ENCODE assay signal across 8 mouse cellular contexts in genomic region chr10:127641861-127642771, GRCm38 (mm10). TPM values are rescaled to one million over a fixed set of nuclear protein-coding genes. Genes with fewer than 3 reads are reported as not detected.
DNase-seq lines count a peak whose midpoint lies in the region; ATAC-seq and TF ChIP-seq lines count a peak whose summit lies in the region.

No protein-coding gene starts in this region.

- H3K27ac ChIP-seq in ES-E14 (ENCODE audit: insufficient read depth, low read depth, low read length, poor library complexity, severe bottlenecking), result no peak overlapping the region
- H3K27ac ChIP-seq in forebrain, embryonic 14.5 days (ENCODE audit: low read depth, low read length), result no peak overlapping the region
- peak overlapping the region; percentile 97 for H3K27ac ChIP-seq in lung, postnatal 0 days (ENCODE audit: low read length)

- H3K27me3 ChIP-seq in forebrain, embryonic 14.5 days (replicated peaks; ENCODE audit: control insufficient read depth, insufficient read depth, low read length), result peaks cover 23% of the 10 kb centered on the region
- H3K27me3 ChIP-seq in lung, postnatal 0 days (replicated peaks; ENCODE audit: insufficient read depth, low read length), result no peaks in the 10 kb centered on the region

- no peaks in the 10 kb centered on the region for H3K9me3 ChIP-seq in ES-E14 (ENCODE audit: control insufficient read depth, insufficient read depth, low read depth, low read length)
- no peaks in the 10 kb centered on the region for H3K9me3 ChIP-seq in forebrain, embryonic 14.5 days (replicated peaks; ENCODE audit: control insufficient read depth, low read length)
- H3K9me3 ChIP-seq in lung, postnatal 0 days (ENCODE audit: low read length), result no peaks in the 10 kb centered on the region

- 8% methylated on average over 19 of the region's 19 CpGs for WGBS in forebrain, embryonic 14.5 days
- WGBS in lung, postnatal 0 days, result 4% methylated on average over 19 of the region's 19 CpGs

- peak overlapping the region; percentile 42 for H3K4me2 ChIP-seq in forebrain, embryonic 14.5 days (ENCODE audit: low read length)
- peak overlapping the region; percentile 79 for H3K4me2 ChIP-seq in lung, postnatal 0 days (replicated peaks; ENCODE audit: low read depth, low read length)

- in situ Hi-C loops in ES-E14 (cut with MboI; ENCODE audit: low sequenced_read_pairs in 2 of 2, unreplicated experiment in 2 of 2), result no loop called here

- intact Hi-C loops in heart, postnatal 25 days (cut with DNase I), result loop anchor here (1.0 to 5.0 kb wide), 3 partner anchors 32 to 295 kb away; partner anchors contain the start of gene Zbtb39

- no peak for DNase-seq in ES-E14 (ENCODE audit: low read depth, low spot score)
- peak; percentile 86 for DNase-seq in cerebellum, adult 11 months
- peak; percentile 85 for DNase-seq in forebrain, embryonic 14.5 days (ENCODE audit: low spot score)
- peak; percentile 72 for DNase-seq in heart, postnatal 25 days (ENCODE audit: low spot score)
- peak; percentile 58 to 85 for DNase-seq in layer of hippocampus, adult 8-10 months (ENCODE audit: low spot score in 2 of 2)
- peak; percentile 93 for DNase-seq in lung, postnatal 0 days (ENCODE audit: low spot score)
- DNase-seq in ovary, postnatal 10 days (ENCODE audit: low spot score), result peak; percentile 78
- DNase-seq in thymus, postnatal 10 days (ENCODE audit: low spot score in 2 of 2), result peak; percentile 72 to 94

- peaks cover 0 to 14% of the 10 kb centered on the region in 2 experiments; a peak in 2 of 4 replicates for H3K4me1 ChIP-seq in ES-E14 (ENCODE audit: control insufficient read depth in 2 of 2, insufficient read depth in 2 of 2, low read length in 2 of 2, poor library complexity in 1 of 2)
- 0 out of 2 replicates have a peak, but pooled peaks cover 8% of the 10 kb centered on the region for H3K4me1 ChIP-seq in forebrain, embryonic 14.5 days (ENCODE audit: control insufficient read depth, insufficient read depth, low read length)
- peaks cover 6% of the 10 kb centered on the region; the same call in 1 of the 2 replicates for H3K4me1 ChIP-seq in lung, postnatal 0 days (ENCODE audit: insufficient read depth, low read depth, low read length)

- H3K4me3 ChIP-seq in ES-E14 (ENCODE audit: insufficient read depth in 1 of 2, low read depth in 1 of 2, low read length in 2 of 2, poor library complexity in 1 of 2, severe bottlenecking in 1 of 2), result peak overlapping the region; percentile 70 to 80; a peak in 3 of 4 replicates
- peak overlapping the region; percentile 26; the same call in 1 of the 2 replicates for H3K4me3 ChIP-seq in forebrain, embryonic 14.5 days (ENCODE audit: low read depth, low read length)
- peak overlapping the region; percentile 66 for H3K4me3 ChIP-seq in lung, postnatal 0 days (ENCODE audit: low read depth, low read length)

- no peaks in the 10 kb centered on the region for H3K36me3 ChIP-seq in ES-E14 (ENCODE audit: control insufficient read depth, insufficient read depth, low read length, poor library complexity, severe bottlenecking)
- no peaks in the 10 kb centered on the region for H3K36me3 ChIP-seq in forebrain, embryonic 14.5 days (ENCODE audit: control insufficient read depth, insufficient read depth, low read length)
- H3K36me3 ChIP-seq in lung, postnatal 0 days (ENCODE audit: insufficient read depth, low read length), result peaks cover 2% of the 10 kb centered on the region; the same call in 1 of the 2 replicates

- peak; percentile 97 for TF ChIP-seq CTCF in lung, postnatal 0 days (IDR thresholded peaks at IDR 0.05)

- peak overlapping the region; percentile 59 for H3K9ac ChIP-seq in ES-E14 (ENCODE audit: insufficient read depth, low read depth, low read length, poor library complexity, severe bottlenecking)
- H3K9ac ChIP-seq in forebrain, embryonic 14.5 days (ENCODE audit: low read length), result peak overlapping the region; percentile 35; the same call in 1 of the 2 replicates
- H3K9ac ChIP-seq in lung, postnatal 0 days (replicated peaks; ENCODE audit: low read depth), result peak overlapping the region; percentile 77

- ATAC-seq in forebrain, embryonic 14.5 days, result peak; percentile 84
- ATAC-seq in lung, postnatal 0 days, result peak; percentile 75

- peak; percentile 9; the same call in 1 of the 2 replicates for TF ChIP-seq EP300 in lung, postnatal 0 days (IDR thresholded peaks at IDR 0.05)

TF ChIP-seq in ES-E14, 5 proteins besides CTCF, POLR2A, EP300 and RAD21:
- TF ChIP-seq CHD2 (IDR thresholded peaks at IDR 0.05; ENCODE audit: low read depth, low read length), result no peak
- TF ChIP-seq HCFC1 (IDR thresholded peaks at IDR 0.05; ENCODE audit: borderline replicate concordance, insufficient read depth, low read length), result no peak
- TF ChIP-seq MAFK (IDR thresholded peaks at IDR 0.05; ENCODE audit: insufficient read depth, low read depth, low read length), result no peak
- TF ChIP-seq ZC3H11A (IDR thresholded peaks at IDR 0.05; ENCODE audit: borderline replicate concordance, low read depth, low read length), result peak; percentile 88

RNA-seq across cellular contexts. Expression of gene Stat6, which starts 0.7 kb away (rescaled TPM):
- total RNA-seq in ES-E14 (2012; rRNA removed), result 18.6 and 26.0 TPM in 2 replicates
- 3.4 and 3.7 TPM in 2 replicates for polyA plus RNA-seq in forebrain, embryonic 14.5 days (2014; fragmentation: Nextera tagmentation; extraction: Ambion mirVana)
- 10 to 100 TPM; 45.3 to 47.6 TPM for total RNA-seq in heart, postnatal 25 days (2021)
- 10 to 100 TPM in 3 of 4 experiments, 1 to 10 TPM in 1; 10.0 to 13.6 (median 11.3) TPM for total RNA-seq in layer of hippocampus, adult 8-10 months (2022)
- 39.1 and 41.9 TPM in 2 replicates for polyA plus RNA-seq in lung, postnatal 0 days (2015; fragmentation: Nextera tagmentation; extraction: Ambion mirVana)

RNA-seq across cellular contexts. Expression of gene Lrp1, which starts 21.2 kb away (rescaled TPM):
- 69.6 and 91.4 TPM in 2 replicates for total RNA-seq in ES-E14 (2012; rRNA removed)
- 60.2 and 81.2 TPM in 2 replicates for polyA plus RNA-seq in forebrain, embryonic 14.5 days (2014; fragmentation: Nextera tagmentation; extraction: Ambion mirVana)
- 10 to 100 TPM; 70.7 to 90.2 TPM for total RNA-seq in heart, postnatal 25 days (2021)
- total RNA-seq in layer of hippocampus, adult 8-10 months (2022), result 100 to 1,000 TPM; 293 to 333 (median 304) TPM
- 71.0 and 75.4 TPM in 2 replicates for polyA plus RNA-seq in lung, postnatal 0 days (2015; fragmentation: Nextera tagmentation; extraction: Ambion mirVana)

RNA-seq across cellular contexts. Expression of gene Nemp1, which starts 24.6 kb away (rescaled TPM):
- total RNA-seq in ES-E14 (2012; rRNA removed), result 23.6 and 35.6 TPM in 2 replicates
- polyA plus RNA-seq in forebrain, embryonic 14.5 days (2014; fragmentation: Nextera tagmentation; extraction: Ambion mirVana), result 5.8 TPM in 2 replicates
- total RNA-seq in heart, postnatal 25 days (2021), result 1 to 10 TPM; 3.4 to 4.4 TPM
- 1 to 10 TPM; 5.8 to 8.1 (median 7.6) TPM for total RNA-seq in layer of hippocampus, adult 8-10 months (2022)
- 5.0 and 6.3 TPM in 2 replicates for polyA plus RNA-seq in lung, postnatal 0 days (2015; fragmentation: Nextera tagmentation; extraction: Ambion mirVana)

RNA-seq across cellular contexts. Expression of gene Nab2, which starts 26.3 kb away (rescaled TPM):
- total RNA-seq in ES-E14 (2012; rRNA removed), result 10.6 and 13.8 TPM in 2 replicates
- 1.8 and 1.9 TPM in 2 replicates for polyA plus RNA-seq in forebrain, embryonic 14.5 days (2014; fragmentation: Nextera tagmentation; extraction: Ambion mirVana)
- total RNA-seq in heart, postnatal 25 days (2021), result 1 to 10 TPM; 5.6 to 7.0 TPM
- 10 to 100 TPM; 45.3 to 51.6 (median 49.0) TPM for total RNA-seq in layer of hippocampus, adult 8-10 months (2022)
- 7.7 and 8.4 TPM in 2 replicates for polyA plus RNA-seq in lung, postnatal 0 days (2015; fragmentation: Nextera tagmentation; extraction: Ambion mirVana)
